Mouse (Mus musculus): ENCODE data around the gene Dapl1.

Dapl1 gene

GRCm38 (mm10) chr2:59474336-59474735 is 10.1 kb upstream of the Dapl1 start:
- DNase-seq: no peak

- DNase-seq: no peak
These were observed 627 bp downstream of the Dapl1 start for GRCm38 (mm10) chr2:59485080-59485479.

- no peak for DNase-seq
These were observed 1.2 kb downstream of the Dapl1 start for GRCm38 (mm10) chr2:59485657-59486056.

- DNase-seq: no peak
These were observed 1.9 kb downstream of the Dapl1 start for GRCm38 (mm10) chr2:59486196-59486845.

GRCm38 (mm10) chr2:59488235-59488634 is 3.8 kb downstream of the Dapl1 start:
- DNase-seq: no peak

- DNase-seq: no peak
These were observed 5.9 kb downstream of the Dapl1 start for GRCm38 (mm10) chr2:59490353-59490752.

GRCm38 (mm10) chr2:59493445-59494085 is 9.1 kb downstream of the Dapl1 start:
- no peak for DNase-seq

GRCm38 (mm10) chr2:59499146-59499545 is 14.7 kb downstream of the Dapl1 start:
- no peak for DNase-seq

GRCm38 (mm10) chr2:59499717-59500116 is 15.3 kb downstream of the Dapl1 start:
- DNase-seq: no peak

- no peak for DNase-seq
These were observed 24.6 kb downstream of the Dapl1 start for GRCm38 (mm10) chr2:59509061-59509460.

GRCm38 (mm10) chr2:59510416-59510815 is 26.0 kb downstream of the Dapl1 start:
- DNase-seq: peak; percentile 82 to 84

GRCm38 (mm10) chr2:59510882-59511281 is 26.4 kb downstream of the Dapl1 start:
- DNase-seq: no peak

- DNase-seq: no peak
These were observed 36.2 kb downstream of the Dapl1 start for GRCm38 (mm10) chr2:59520663-59521062.

GRCm38 (mm10) chr2:59522079-59522684 is 37.7 kb downstream of the Dapl1 start:
- peak; percentile 81 to 83 for DNase-seq

- no peak for DNase-seq
These were observed 39.1 kb downstream of the Dapl1 start for GRCm38 (mm10) chr2:59523526-59523925.

- DNase-seq: no peak
These were observed 42.4 kb downstream of the Dapl1 start for GRCm38 (mm10) chr2:59526893-59527292.

GRCm38 (mm10) chr2:59529574-59530080 is 45.2 kb downstream of the Dapl1 start:
- DNase-seq: no peak

GRCm38 (mm10) chr2:59530811-59531210 is 46.4 kb downstream of the Dapl1 start:
- no peak for DNase-seq

- no peak for DNase-seq
These were observed 48.5 kb downstream of the Dapl1 start for GRCm38 (mm10) chr2:59532999-59533398.

- DNase-seq: peak in 1 of 2 experiments; percentile 49
These were observed 49.1 kb downstream of the Dapl1 start for GRCm38 (mm10) chr2:59533504-59533903.

- no peak for DNase-seq
These were observed 49.7 kb downstream of the Dapl1 start for GRCm38 (mm10) chr2:59533971-59534748.

- no peak for DNase-seq
These were observed 52.5 kb downstream of the Dapl1 start for GRCm38 (mm10) chr2:59536958-59537357.

GRCm38 (mm10) chr2:59538031-59538430 is 53.6 kb downstream of the Dapl1 start:
- no peak for DNase-seq
